Mouse (Mus musculus) left cerebral cortex, postnatal 14 days (tissue): ENCODE measurements around the gene Napsa. TPM values are rescaled to one million over a fixed set of nuclear protein-coding genes. Genes with fewer than 3 reads are reported as not detected.

Experiments used
- DNase-seq, 2 experiments: peaks; one replicate each; pipeline ENCODE4 v3.0.0; 2021 to 2022; ENCODE audit warnings: low spot score in 2 of 2, mixed read lengths in 1 of 2
- intact Hi-C: fragments of 180-260 bp; cut with DNase I; formaldehyde crosslinking; loops from one replicate; pipeline ENCODE4 v1.15.1; 2025
- long read RNA-seq, 2 experiments: library from polyadenylated mRNA; stranded (forward); transcript quantifications; one replicate each; pipeline ENCODE4 v2.0.0; 2021
- total RNA-seq, 2 experiments: library from RNA; stranded (reverse); gene quantifications; 2 replicates each; pipeline ENCODE4 v1.2.3; 2021

Gene Napsa
- not detected for total RNA-seq
- long read RNA-seq, experiment 1, result 0 reads
- long read RNA-seq, experiment 2, result 0 reads

- no peak for DNase-seq
- intact Hi-C loops, result no loop called here
Measured at GRCm38 (mm10) chr7:44572213-44572701, at the start of gene Napsa. TSS of gene Napsa (plus strand) at chr7:44572380.

DNA sequence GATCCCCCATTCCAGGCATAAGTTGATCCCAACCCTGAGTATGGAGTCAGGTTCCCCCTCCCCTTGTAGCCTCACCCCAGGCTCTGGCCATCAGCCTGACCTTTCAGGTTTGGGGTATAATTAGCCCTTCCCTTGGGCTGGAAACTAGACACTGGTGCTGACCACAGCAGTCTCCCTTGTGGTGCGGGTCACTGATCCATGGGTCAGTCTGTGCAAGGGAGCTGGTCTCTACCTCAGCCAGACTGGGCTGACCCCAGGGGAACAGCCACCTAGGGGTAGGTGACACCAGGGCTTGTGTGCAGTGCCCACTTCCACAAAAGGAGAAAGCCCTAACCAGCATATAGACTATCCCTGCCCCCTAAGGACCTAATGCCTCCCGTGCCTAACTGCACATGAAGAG is 49.1 kb upstream of the Napsa start:
- intact Hi-C loops, result loop anchor here (5.0 kb wide), 2 partner anchors 34 to 129 kb away; no protein-coding TSS in a partner anchor
- DNase-seq, result no peak

DNA sequence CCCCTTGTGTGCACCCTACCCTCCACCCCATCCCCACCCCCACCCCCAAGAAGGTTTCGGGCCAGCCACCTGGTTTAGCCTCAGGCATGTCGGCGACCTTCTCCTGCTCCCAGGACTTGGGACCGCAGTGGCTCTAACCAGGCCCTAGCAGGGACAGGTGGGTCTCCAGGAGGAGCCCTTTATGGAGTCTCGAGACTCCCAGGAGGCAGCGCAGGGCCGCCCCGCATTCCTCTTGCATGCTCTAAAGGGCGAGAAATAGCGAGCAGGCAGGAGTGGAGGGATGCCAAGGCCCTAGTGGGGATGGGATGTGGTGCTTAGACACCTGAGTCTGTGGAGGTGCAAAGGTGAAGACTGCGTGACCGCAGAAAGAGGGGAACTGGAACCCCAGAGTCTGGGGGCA is 47.7 kb upstream of the Napsa start, which contains the start of gene Mybpc2:
TSS of gene Mybpc2 (minus strand) at position 155 of the 400 bp plus-strand sequence.
- no peak for DNase-seq
- intact Hi-C loops, result loop anchor here (5.0 kb wide), 2 partner anchors 33 to 128 kb away; no protein-coding TSS in a partner anchor

GRCm38 (mm10) chr7:44525126-44525832 is 46.9 kb upstream of the Napsa start:
- intact Hi-C loops, result no loop called here
- peak in 1 of 2 experiments; percentile 49 for DNase-seq

- intact Hi-C loops, result no loop called here
- no peak for DNase-seq
Measured at GRCm38 (mm10) chr7:44526414-44527154, 45.6 kb upstream of the Napsa start.

GRCm38 (mm10) chr7:44527483-44528398 is 44.4 kb upstream of the Napsa start:
- intact Hi-C loops, result no loop called here
- peak; percentile 80 to 81 for DNase-seq

DNA sequence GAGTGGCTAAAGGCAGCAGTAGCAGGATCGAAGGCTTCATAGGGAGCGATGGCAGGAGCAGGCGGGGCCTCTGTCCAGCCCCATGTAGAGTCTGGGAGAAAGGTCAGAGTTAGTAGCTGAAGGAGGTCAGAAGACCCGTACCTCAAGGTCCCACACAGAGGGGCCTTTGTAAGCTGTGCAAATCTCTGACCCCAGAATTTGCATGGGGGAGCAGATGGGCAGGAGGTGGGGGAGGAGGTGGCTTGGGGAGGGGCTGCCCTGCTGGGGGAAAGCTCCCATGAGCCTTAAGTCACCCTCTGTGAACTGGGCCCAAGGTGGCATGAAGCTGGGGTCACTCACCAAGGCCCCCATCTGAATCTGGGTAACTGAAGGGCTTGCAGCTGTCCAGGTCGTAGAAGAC is 42.7 kb upstream of the Napsa start:
- no peak for DNase-seq
- intact Hi-C loops, result no loop called here

- DNase-seq, result no peak
- intact Hi-C loops, result no loop called here
Measured at GRCm38 (mm10) chr7:44530507-44530906, 41.7 kb upstream of the Napsa start.

DNA sequence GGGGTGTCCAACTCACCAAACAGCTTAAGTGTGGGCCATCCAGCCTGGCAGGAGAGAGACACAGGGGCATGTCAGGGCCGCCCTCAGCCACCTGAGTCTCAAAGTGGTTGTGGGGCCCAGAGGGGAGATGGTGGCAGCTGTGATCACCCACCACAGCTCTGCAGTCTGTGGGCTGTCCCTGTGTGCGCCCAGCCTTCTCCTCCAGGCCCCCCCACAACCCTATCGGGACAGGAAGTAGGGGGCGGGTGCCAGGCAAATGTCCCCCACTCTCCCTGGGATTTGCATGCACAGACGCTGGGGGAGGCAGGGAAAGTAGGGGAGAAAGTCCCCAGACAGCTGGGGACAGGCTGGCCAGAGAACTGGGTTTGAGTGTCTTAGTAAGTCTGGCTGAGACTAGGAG is 41.0 kb upstream of the Napsa start:
- intact Hi-C loops, result no loop called here
- no peak for DNase-seq

DNA sequence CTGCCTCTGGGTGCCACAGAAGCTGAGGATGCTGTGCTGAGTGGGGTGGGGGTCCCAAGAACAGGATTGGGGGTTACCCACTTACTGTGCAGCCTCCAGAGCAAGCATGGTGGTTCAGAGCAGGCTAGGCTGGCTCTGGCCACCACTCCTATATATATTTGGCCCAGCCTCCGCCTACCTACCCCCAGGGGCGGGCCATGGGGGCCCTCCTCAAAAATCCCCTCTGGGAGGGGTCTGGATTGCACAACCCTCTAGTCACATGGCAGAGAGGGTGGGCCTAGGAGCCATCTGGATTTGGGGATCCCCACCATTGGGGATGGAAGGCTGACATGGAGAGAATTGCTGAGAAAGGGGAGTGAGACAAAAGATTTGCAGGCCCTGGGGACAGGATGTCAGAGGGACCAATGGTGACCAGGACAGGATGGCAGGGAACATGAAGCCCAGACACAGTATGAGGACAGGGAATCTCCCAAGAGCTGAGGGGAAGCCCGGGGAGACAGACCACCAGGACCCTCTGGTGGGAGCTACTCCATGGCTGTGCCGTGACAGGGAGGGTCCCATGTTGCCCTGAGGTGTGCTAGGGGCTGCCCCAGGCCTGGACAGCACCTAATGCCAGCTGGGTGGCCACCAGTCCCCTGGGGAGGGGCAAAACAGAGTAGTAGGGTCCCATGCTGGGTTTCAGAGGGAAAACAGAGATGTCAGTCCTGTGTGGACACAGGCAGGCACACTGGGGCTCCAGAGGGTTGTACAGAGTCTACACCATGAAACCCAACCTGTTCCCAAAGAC is 40.0 kb upstream of the Napsa start, which contains the start of gene Spib:
TSS of gene Spib (minus strand) at position 126 of the 787 bp plus-strand sequence.
- intact Hi-C loops, result no loop called here
- no peak for DNase-seq

GRCm38 (mm10) chr7:44532918-44533745 is 39.0 kb upstream of the Napsa start:
- intact Hi-C loops, result no loop called here
- no peak for DNase-seq

DNA sequence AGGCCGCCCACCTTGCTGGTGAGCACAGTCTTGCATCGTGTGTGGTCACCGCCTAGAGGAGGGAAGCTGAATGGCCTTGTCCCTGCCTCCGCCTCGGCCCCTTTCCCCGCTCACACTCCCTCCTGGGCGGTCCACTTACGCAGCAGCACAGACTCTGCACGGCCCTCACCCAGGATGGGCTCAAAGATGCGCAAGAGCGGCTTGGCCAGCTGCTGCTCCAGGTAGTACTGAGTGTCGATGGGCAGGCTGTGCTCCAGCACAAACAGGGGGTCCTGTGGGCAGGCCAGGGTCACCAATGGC is 38.5 kb upstream of the Napsa start:
- no peak for DNase-seq
- intact Hi-C loops, result no loop called here

DNA sequence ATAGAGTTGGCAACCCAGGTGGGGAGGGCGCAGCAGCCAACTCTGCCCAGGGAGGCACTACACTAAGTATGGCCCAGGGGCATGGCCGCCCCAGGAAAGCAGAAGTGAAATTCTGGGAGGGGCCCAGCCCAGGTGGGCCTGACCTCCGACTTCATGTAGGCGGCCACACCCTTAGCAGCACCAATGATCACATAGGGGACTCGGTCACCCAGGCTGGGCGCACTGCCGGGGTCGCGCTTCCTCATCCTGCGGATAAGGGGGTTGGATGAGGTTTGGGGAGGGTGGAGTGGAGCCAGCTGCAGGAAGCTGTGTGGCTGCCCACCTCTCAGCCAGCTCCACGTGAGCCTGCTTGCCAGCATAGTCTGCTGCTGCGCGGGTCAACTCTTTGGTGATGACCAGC is 37.9 kb upstream of the Napsa start:
- no peak for DNase-seq
- intact Hi-C loops, result no loop called here

DNA sequence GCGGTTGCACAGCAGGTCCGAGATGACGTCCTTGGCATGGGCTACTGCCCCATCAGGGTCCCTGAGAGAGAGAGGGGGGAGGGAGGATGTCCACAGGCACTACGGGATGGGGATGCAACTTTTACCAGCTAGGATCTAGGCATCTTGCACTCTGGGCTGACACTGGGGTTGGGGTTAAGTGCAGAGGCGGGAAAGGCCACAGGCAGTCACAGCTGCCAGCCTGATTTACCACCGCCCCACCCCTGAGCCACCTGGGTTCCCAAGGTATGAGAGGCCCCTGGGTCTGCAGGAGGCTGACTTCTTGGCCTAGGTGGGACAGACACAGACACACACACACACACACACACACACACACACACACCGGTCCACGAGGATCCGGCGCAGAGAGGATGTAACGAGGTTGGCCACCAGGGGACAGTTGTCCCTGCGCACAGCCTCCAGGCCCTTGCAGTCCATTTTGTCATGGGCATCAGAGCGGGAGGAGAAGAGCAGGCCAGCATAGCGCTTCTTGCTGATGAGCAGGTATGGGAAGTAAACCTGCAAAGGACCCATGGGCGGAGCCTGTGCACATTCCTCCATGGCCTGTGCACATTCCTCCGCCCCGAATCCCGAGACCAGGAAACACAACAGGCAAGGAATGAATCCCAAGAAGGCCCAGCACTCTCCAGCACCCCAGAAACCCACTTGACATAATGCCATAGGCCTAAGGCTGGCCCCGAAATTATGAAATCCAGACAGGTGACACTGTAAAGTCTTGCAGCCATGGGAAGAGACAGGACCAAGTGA is 37.3 kb upstream of the Napsa start:
- no peak for DNase-seq
- intact Hi-C loops, result no loop called here

- intact Hi-C loops, result no loop called here
- no peak for DNase-seq
Measured at GRCm38 (mm10) chr7:44535657-44536589, 36.3 kb upstream of the Napsa start.

DNA sequence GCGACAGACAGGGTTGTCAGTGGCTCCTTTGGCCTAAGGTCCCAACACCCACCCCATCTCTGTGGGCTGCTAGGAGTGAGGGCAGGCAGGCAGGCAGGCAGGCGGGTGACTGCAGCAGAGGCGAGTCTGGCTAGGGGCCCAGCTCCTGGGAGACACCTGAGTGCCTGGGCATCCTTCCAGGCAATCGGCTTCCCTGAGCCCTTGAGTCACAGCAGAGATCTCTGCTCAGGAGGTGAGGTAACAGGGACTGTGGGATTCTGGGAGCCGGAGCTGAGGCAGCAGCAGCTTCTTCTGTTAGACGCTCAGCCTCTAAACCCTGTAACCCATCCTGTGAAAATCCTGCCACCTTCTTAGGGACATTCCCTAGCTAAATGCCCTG is 35.6 kb upstream of the Napsa start:
- DNase-seq, result peak; percentile 30 to 47
- intact Hi-C loops, result no loop called here
